Mouse (Mus musculus) testis, adult 2 months (tissue): ENCODE results near the gene Ppm1a.

Experiments used
- CTCF ChIP-seq: fragments of 200-500 bp; IDR thresholded peaks from 2 replicates; pipeline ENCODE4 v1.5.1; 2012; ENCODE audit warnings: low read depth, mild to moderate bottlenecking, inconsistent platforms, low read length, moderate library complexity; ENCODE audit not compliant: control insufficient read depth, insufficient read depth, insufficient replicate concordance
- POLR2A ChIP-seq: fragments of 200-500 bp; IDR thresholded peaks from 2 replicates; pipeline ENCODE4 v1.6.1; 2012; ENCODE audit warnings: low read depth, mild to moderate bottlenecking, inconsistent platforms, low read length, moderate library complexity; ENCODE audit not compliant: control insufficient read depth

DNA sequence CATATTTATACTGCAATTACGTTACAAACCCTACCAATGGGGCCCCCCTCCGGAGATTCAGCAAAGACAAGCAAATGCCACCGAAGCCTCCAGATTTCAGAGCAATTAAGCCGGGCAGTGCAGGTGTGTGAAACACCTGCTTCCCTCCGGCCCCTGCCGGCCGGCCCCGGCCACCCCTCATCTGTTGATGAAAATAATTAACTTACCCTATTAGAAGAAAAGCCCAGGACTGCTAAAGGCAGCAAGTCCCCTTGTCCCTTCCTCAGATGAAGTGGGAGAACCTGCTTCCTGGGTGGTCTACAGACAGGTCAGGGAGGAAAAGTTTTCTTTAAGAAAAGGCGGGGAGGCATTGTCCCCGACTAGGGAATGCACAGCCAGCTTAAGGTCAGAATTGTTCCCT lies 88.7 kb downstream of the Ppm1a start:
- TF ChIP-seq POLR2A (no peak), CTCF (no peak)
